12 mouse cellular contexts compared by ENCODE assay signal in the genomic region with DNA sequence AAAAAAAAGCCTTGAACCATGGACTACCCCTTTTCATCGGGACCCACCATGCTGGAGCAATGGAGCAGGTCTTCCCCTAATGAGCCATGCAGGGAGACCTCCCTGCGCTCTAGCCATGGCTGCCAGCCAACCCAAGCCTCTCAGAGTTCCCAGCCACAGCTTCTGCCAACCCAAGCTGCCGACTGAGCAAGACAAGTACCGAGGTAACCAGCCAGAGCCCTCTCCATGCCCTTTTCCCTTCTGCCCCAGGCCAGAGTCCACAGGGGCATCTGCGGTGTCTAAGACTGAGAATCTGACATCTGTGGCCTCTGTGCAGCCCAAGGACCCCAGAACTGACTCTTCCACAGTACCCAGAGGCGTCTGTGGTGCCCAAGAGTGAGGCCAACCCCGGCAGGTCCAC. TPM values are rescaled to one million over a fixed set of nuclear protein-coding genes. Genes with fewer than 3 reads are reported as not detected.
DNase-seq lines count a peak whose midpoint lies in the region; ATAC-seq and TF ChIP-seq lines count a peak whose summit lies in the region.
"Had no signal": no experiment of that assay in that cellular context is flagged by ENCODE, and none has a peak within 500 bp of the region (broad histone marks: within the 10 kb centered on the region; RNA-seq: fewer than 3 reads in every experiment).

No protein-coding gene starts in this region.

- ATAC-seq in lung, embryonic 14.5 days (ENCODE audit: insufficient read depth): no peak
- ATAC-seq: CD4-positive, CD25-positive, alpha-beta regulatory T cell, adult 4 months had no signal

- no peaks in the 10 kb centered on the region for H3K4me1 ChIP-seq in lung, embryonic 14.5 days (ENCODE audit: insufficient read depth)
- no peaks in the 10 kb centered on the region for H3K4me1 ChIP-seq in lung, adult 2 months (ENCODE audit: control insufficient read depth, insufficient read depth, low read length)

- no peaks in the 10 kb centered on the region for H3K9me3 ChIP-seq in lung, embryonic 14.5 days (ENCODE audit: low read depth, low read length)
- H3K9me3 ChIP-seq: neural tube, embryonic 15.5 days had no signal

- no peak for TF ChIP-seq CTCF in gastrocnemius, adult 2 months (IDR thresholded peaks at IDR 0.05)
- no peak for TF ChIP-seq CTCF in lung, embryonic 14.5 days (IDR thresholded peaks at IDR 0.05; ENCODE audit: low read depth)
- TF ChIP-seq CTCF in lung, adult 2 months (IDR thresholded peaks at IDR 0.05; ENCODE audit: insufficient read depth, low read length): no peak

- H3K4me3 ChIP-seq in gastrocnemius, adult 2 months: no peak overlapping the region
- no peak overlapping the region for H3K4me3 ChIP-seq in lung, embryonic 14.5 days (ENCODE audit: low read depth, low read length)
- H3K4me3 ChIP-seq in lung, adult 2 months (replicated peaks; ENCODE audit: extremely low read depth, low read depth, low read length): no peak overlapping the region
- H3K4me3 ChIP-seq: neural tube, embryonic 15.5 days had no signal

- no peak for TF ChIP-seq POLR2A in lung, adult 2 months (IDR thresholded peaks at IDR 0.05; ENCODE audit: borderline replicate concordance, extremely low read depth, low read depth, low read length)

- H3K27ac ChIP-seq in gastrocnemius, adult 2 months: peak overlapping the region; percentile 16; the same call in 1 of the 2 replicates
- no peak overlapping the region for H3K27ac ChIP-seq in lung, embryonic 14.5 days (ENCODE audit: low read depth)
- H3K27ac ChIP-seq: neural tube, embryonic 15.5 days had no signal

- H3K27me3 ChIP-seq in lung, embryonic 14.5 days (ENCODE audit: insufficient read depth, low read length): no peaks in the 10 kb centered on the region
- H3K27me3 ChIP-seq: neural tube, embryonic 15.5 days had no signal

- peak; percentile 53 for DNase-seq in gastrocnemius, adult 2 months
- no peak for DNase-seq in gastrocnemius, postnatal 36 days
- peak; percentile 17 for DNase-seq in lung, embryonic 14.5 days
- no peak for DNase-seq in lung, adult 2 months
- peak; percentile 33 for DNase-seq in cerebellum, adult 11-12 months
- peak; percentile 90 for DNase-seq in kidney, adult 9 months
- DNase-seq in B cell, adult 2 months: no peak
- DNase-seq in frontal cortex, postnatal 36 days (ENCODE audit: low spot score in 2 of 2): no peak
- DNase-seq: lung, adult 18-20 months; thymus, postnatal 25 days had no signal

- 65% methylated on average over 7 of the region's 7 CpGs for WGBS in lung, embryonic 14.5 days
- WGBS in lung, adult 2 months: 69% methylated on average over 7 of the region's 7 CpGs

- peaks cover 8% of the 10 kb centered on the region; the same call in 1 of the 2 replicates for H3K36me3 ChIP-seq in lung, embryonic 14.5 days (ENCODE audit: insufficient read depth)

- no peak overlapping the region for H3K9ac ChIP-seq in lung, embryonic 14.5 days
- H3K9ac ChIP-seq: neural tube, embryonic 15.5 days had no signal

- intact Hi-C loops in gastrocnemius, adult 2 months (cut with DNase I): loop anchor here (10.0 kb wide), 1 partner anchor 122 kb away; the partner anchor contains the start of genes Acaa1b and Gm47289
- intact Hi-C loops in gastrocnemius, postnatal 36 days (cut with DNase I): loop anchor here (5.0 kb wide), 1 partner anchor 169 kb away; no protein-coding TSS in a partner anchor

- H3K4me2 ChIP-seq in lung, embryonic 14.5 days: no peak overlapping the region
- H3K4me2 ChIP-seq: neural tube, embryonic 15.5 days had no signal

RNA-seq across cellular contexts. Expression of gene Oxsr1, which starts 45.9 kb away (rescaled TPM):
- total RNA-seq in gastrocnemius, adult 2 months (2021): 10 to 100 TPM; 55.9 to 64.1 TPM
- total RNA-seq in gastrocnemius, postnatal 36 days (2021): 10 to 100 TPM; 48.4 to 51.0 TPM
- 13.3 and 14.4 TPM in 2 replicates for polyA plus RNA-seq in lung, embryonic 14.5 days (2014; fragmentation: Nextera tagmentation; extraction: Ambion mirVana)
- 13.1 and 19.8 TPM in 2 replicates for polyA plus RNA-seq in lung, adult 2 months (2012; rRNA removed)

Comparison
In these comparisons a context has a peak if more than half of its experiments do, and no peak if none do; other contexts are left out.
1. DNase-seq: peak in gastrocnemius, adult 2 months (single experiment), lung, embryonic 14.5 days (single experiment), cerebellum, adult 11-12 months (single experiment) and kidney, adult 9 months (single experiment); none in gastrocnemius, postnatal 36 days (0 of 2), lung, adult 2 months (single experiment), B cell, adult 2 months (0 of 2) and frontal cortex, postnatal 36 days (0 of 2).